Mouse (Mus musculus) right cerebral cortex, postnatal 36 days (tissue): ENCODE results near the gene Vars.
"Not testable (repeated sequence)": the region's sequence is repeated elsewhere in the genome, so short reads cannot be mapped to it uniquely, and the experiment has no call there.

Source experiments
- DNase-seq, 2 experiments: peaks; one replicate each; pipeline ENCODE4 v3.0.0; 2022; ENCODE audit warnings: low spot score in 2 of 2, mixed read lengths in 1 of 2

The Vars gene

GRCm38 (mm10) chr17:34972069-34972749 is 28.6 kb upstream of the Vars start, which contains the start of the genes Hspa1a and Hspa1l:
Hspa1a (minus strand) TSS chr17:34972156.
Hspa1l (plus strand) TSS chr17:34972703.
- peak; percentile 68 to 75 for DNase-seq

- DNase-seq, result no peak
These were observed 24.9 kb upstream of the Vars start for GRCm38 (mm10) chr17:34975581-34976492.

GRCm38 (mm10) chr17:34977000-34977399 is 23.8 kb upstream of the Vars start:
- no peak for DNase-seq

- no peak for DNase-seq
These were observed 22.5 kb upstream of the Vars start for GRCm38 (mm10) chr17:34978239-34978638.

GRCm38 (mm10) chr17:34979631-34980030 is 21.2 kb upstream of the Vars start:
- no peak for DNase-seq

- DNase-seq, result no peak
These were observed 20.1 kb upstream of the Vars start for GRCm38 (mm10) chr17:34980655-34981054.

- peak; percentile 89 to 91 for DNase-seq
These were observed 19.1 kb upstream of the Vars start, which contains the start of gene Lsm2 for GRCm38 (mm10) chr17:34981690-34982180. Lsm2 (plus strand) TSS chr17:34981862.

- DNase-seq, result no peak
These were observed 18.5 kb upstream of the Vars start for GRCm38 (mm10) chr17:34982328-34982727.

GRCm38 (mm10) chr17:34984218-34984617 is 16.6 kb upstream of the Vars start:
- no peak for DNase-seq

- DNase-seq, result no peak
These were observed 6.0 kb upstream of the Vars start for GRCm38 (mm10) chr17:34994751-34995150.

GRCm38 (mm10) chr17:34995192-34995591 is 5.6 kb upstream of the Vars start:
- DNase-seq, result not testable (repeated sequence)

- not testable (repeated sequence) for DNase-seq
These were observed 4.9 kb upstream of the Vars start for GRCm38 (mm10) chr17:34995927-34996326.

GRCm38 (mm10) chr17:34996411-34997141 is 4.2 kb upstream of the Vars start:
- no peak for DNase-seq

- DNase-seq, result no peak
These were observed 3.7 kb upstream of the Vars start for GRCm38 (mm10) chr17:34997142-34997483.

GRCm38 (mm10) chr17:34998526-34999430 is 2.0 kb upstream of the Vars start:
- no peak for DNase-seq

GRCm38 (mm10) chr17:34999871-35000716 is 693 bp upstream of the Vars start:
- not testable (repeated sequence) for DNase-seq

- DNase-seq, result peak in 1 of 2 experiments; percentile 21
These were observed 815 bp downstream of the Vars start for GRCm38 (mm10) chr17:35001452-35002152.

GRCm38 (mm10) chr17:35002153-35002865 is 1.5 kb downstream of the Vars start:
- DNase-seq, result no peak
